Mouse (Mus musculus) small intestine, adult 2 months (tissue): ENCODE measurements around the gene Anln.

Source experiments
- CTCF ChIP-seq: fragments of 200-500 bp; IDR thresholded peaks from 2 replicates; pipeline ENCODE4 v1.5.1; 2012; ENCODE audit warnings: low read depth, mild to moderate bottlenecking, control low read depth, inconsistent platforms, low read length, moderate library complexity, mixed read lengths; ENCODE audit not compliant: insufficient replicate concordance, insufficient read length; ENCODE audit errors: extremely low read depth
- POLR2A ChIP-seq: fragments of 200-500 bp; IDR thresholded peaks from 2 replicates; pipeline ENCODE4 v1.6.1; 2012; ENCODE audit warnings: low read depth, mild to moderate bottlenecking, control low read depth, inconsistent platforms, low read length, moderate library complexity

DNA sequence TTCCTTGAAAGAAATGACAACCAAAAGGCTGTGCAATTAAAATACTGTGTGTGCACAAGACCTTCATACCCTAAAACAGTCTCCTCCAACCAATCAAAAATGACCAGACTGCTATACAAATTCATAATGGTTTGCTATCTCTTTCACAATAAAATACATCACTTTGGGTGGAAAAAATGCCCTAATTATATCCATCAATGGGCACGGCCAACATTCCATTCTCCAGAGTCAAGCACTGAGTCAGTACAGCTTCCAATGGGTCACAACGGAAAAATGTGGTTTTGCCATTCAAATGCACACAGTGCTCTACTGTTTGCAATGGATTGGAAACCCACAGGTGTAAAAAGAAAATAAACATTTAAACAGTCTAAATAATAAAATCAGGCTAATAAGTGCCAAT, 3.1 kb downstream of the Anln start:
- TF ChIP-seq CTCF (no peak), POLR2A (no peak)
